Mouse (Mus musculus) liver, adult 2 months (tissue): ENCODE measurements at regions not wholly inside any gene's neighbourhood (a gene's known extent, or its start where the extent isn't known, plus 50 kb on each side); places are given as distances from the start of the nearest gene placed in this dataset.

Experiments used
- CTCF ChIP-seq: fragments of 200-500 bp; IDR thresholded peaks from 2 replicates; pipeline ENCODE4 v1.5.1; 2011; ENCODE audit warnings: low read depth, low read length, control low read depth
- POLR2A ChIP-seq: fragments of 200-500 bp; IDR thresholded peaks from 2 replicates; pipeline ENCODE4 v1.6.1; 2011; ENCODE audit warnings: low read length, control low read depth; ENCODE audit not compliant: insufficient read depth; ENCODE audit errors: extremely low read depth

DNA sequence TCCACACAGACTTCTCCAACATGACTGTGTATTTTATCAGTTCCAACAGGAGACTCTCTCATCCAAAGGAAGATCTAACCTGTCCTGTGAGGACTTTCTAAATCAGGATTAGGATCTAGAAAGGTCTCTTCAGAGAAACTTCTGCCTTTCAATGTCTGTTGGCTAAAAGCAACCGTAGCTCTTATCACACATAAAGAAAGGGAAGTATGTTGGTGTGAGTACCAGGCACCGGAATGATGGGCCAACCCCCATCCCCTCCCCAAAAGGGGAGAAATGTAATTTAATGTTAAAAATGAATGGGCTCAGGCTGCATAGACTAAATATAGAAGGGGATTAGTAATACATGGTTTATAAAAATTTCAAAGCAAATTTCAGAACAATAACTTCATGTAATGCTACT, 149.9 kb downstream of the Prr30 start:
- TF ChIP-seq CTCF (no peak), POLR2A (no peak)
